Mouse (Mus musculus) spleen, adult 2 months (tissue): ENCODE measurements around the gene Rexo5.

Experiments
- CTCF ChIP-seq: fragments of 200-500 bp; IDR thresholded peaks from 2 replicates; pipeline ENCODE4 v1.5.1; 2011; ENCODE audit warnings: mild to moderate bottlenecking, inconsistent platforms; ENCODE audit not compliant: insufficient read depth, insufficient read length, insufficient replicate concordance; ENCODE audit errors: extremely low read depth
- POLR2A ChIP-seq: fragments of 200-500 bp; IDR thresholded peaks from 2 replicates; pipeline ENCODE4 v1.6.1; 2011; ENCODE audit warnings: low read depth, low read length, inconsistent platforms

DNA sequence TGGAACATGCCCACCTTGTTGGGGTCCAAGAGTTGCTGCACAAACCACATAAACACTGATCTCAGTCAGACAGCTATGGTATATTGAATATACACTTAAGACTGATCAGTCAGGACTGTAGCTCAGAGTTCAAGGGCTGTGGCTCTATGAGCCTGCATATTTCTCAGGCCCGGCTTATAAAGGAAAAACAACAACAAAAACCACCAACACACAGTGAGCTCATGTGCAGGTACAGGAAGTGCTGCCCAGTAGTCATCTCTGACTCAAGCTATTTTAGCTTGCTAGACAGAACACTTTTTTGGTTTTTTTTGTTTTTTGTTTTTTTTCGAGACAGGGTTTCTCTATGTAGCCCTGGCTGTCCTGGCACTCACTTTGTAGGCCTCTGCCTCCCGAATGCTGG, 14.9 kb downstream of the Rexo5 start:
- TF ChIP-seq CTCF, result no peak
- no peak for TF ChIP-seq POLR2A
